Mouse (Mus musculus) heart, embryonic 16.5 days (tissue): ENCODE measurements at regions not wholly inside any gene's neighbourhood (a gene's known extent, or its start where the extent isn't known, plus 50 kb on each side); places are given as distances from the start of the nearest gene placed in this dataset.

Source experiments
- ATAC-seq: fragments of 200-750 bp; cut with Nextera tagmentation; replicated peaks from 2 replicates; pipeline ENCODE4 v1.8.0; 2017; ENCODE audit warnings: moderate number of reproducible peaks; ENCODE audit not compliant: insufficient read depth, low FRiP score; ENCODE audit errors: extremely low read depth
- H3K27ac ChIP-seq: fragments of 300-500 bp; sonication (generic); 2 replicates; pipeline ENCODE4 v1.5.1; 2014; ENCODE audit warnings: mild to moderate bottlenecking, low read length, control low read depth, moderate library complexity
- H3K27me3 ChIP-seq: fragments of 300-500 bp; sonication (generic); 2 replicates; pipeline ENCODE4 v1.6.1; 2014; ENCODE audit warnings: low read length, mixed read lengths; ENCODE audit not compliant: control insufficient read depth, insufficient read depth
- H3K36me3 ChIP-seq: fragments of 300-500 bp; sonication (generic); 2 replicates; pipeline ENCODE4 v1.6.1; 2014; ENCODE audit not compliant: control insufficient read depth, insufficient read depth
- H3K4me1 ChIP-seq: fragments of 300-500 bp; sonication (generic); 2 replicates; pipeline ENCODE4 v1.6.1; 2014; ENCODE audit warnings: low read length, mixed read lengths; ENCODE audit not compliant: control insufficient read depth, insufficient read depth
- H3K4me2 ChIP-seq: fragments of 300-500 bp; sonication (generic); 2 replicates; pipeline ENCODE4 v1.6.1; 2014; ENCODE audit warnings: low read depth, mild to moderate bottlenecking, control low read depth, low read length
- H3K4me3 ChIP-seq: fragments of 300-500 bp; sonication (generic); 2 replicates; pipeline ENCODE4 v1.5.1; 2014; ENCODE audit warnings: mild to moderate bottlenecking, control low read depth, low read length
- H3K9ac ChIP-seq: fragments of 300-500 bp; sonication (generic); 2 replicates; pipeline ENCODE4 v1.6.1; 2014; ENCODE audit warnings: low read length, control low read depth
- H3K9me3 ChIP-seq: fragments of 300-500 bp; sonication (generic); replicated peaks from 2 replicates; pipeline ENCODE4 v1.6.1; 2016; ENCODE audit warnings: low read length; ENCODE audit not compliant: control insufficient read depth
- WGBS: fragments of 180-500 bp; shearing (Covaris S2); extraction: QIAGEN DNeasy Blood & Tissue Kit; methylation state at CpG from one replicate; pipeline ENCODE4 v1.1.7; 2014; 5-methylcytosine and 5-hydroxymethylcytosine counted together

- H3K9ac ChIP-seq = no peak overlapping the region
- WGBS = 65% methylated on average over 5 of the region's 5 CpGs
- no peaks in the 10 kb centered on the region for H3K36me3 ChIP-seq
- H3K9me3 ChIP-seq = no peaks in the 10 kb centered on the region
- H3K4me2 ChIP-seq = no peak overlapping the region
- no peak overlapping the region for H3K4me3 ChIP-seq
- H3K27ac ChIP-seq = peak overlapping the region; percentile 33; the same call in 1 of the 2 replicates
- no peaks in the 10 kb centered on the region for H3K27me3 ChIP-seq
- peaks cover 24% of the 10 kb centered on the region for H3K4me1 ChIP-seq
- no peak for ATAC-seq
Measured at GRCm38 (mm10) chr10:96685991-96686601, 69.3 kb downstream of the Btg1 start.

DNA sequence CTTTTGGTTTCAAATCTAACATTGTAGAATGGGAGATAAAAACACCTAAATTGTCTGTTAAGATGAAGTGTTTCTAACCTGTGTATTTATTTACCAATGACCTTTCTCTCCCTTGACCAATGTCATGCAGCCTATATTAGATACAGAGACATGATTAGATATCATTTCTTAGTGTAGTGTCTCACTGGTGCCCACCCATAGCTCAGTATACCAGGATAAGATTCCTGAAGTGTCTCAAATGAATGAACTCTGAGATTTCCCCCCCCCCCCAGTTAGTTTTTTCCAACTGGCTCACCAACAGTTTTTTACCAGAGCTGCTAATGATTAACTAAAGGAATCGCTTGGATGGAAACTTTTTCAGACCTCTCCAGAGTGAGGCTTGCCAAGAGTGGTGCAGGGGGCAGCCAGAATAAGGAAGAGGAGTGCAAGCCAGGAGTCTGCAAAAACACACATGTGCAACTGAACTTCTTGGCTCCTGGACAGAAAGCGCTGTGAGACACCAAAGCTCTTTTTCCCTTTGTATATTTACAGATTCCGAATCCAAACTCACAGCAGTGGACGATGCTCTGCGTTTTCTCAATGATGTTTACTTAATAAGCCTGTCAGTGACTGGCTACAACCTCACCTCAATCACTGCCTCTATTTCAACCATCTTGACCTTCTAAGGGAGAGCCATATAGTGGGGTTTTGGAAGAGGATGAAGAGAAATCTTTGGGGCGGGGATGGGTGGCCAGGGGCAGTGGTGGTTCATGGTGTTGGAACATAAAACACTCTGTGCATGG is 70.0 kb downstream of the Btg1 start:
- Histone ChIP-seq H3K27me3 (no peaks in the 10 kb centered on the region), H3K9me3 (no peaks in the 10 kb centered on the region), H3K36me3 (no peaks in the 10 kb centered on the region), H3K4me2 (no peak overlapping the region), H3K4me1 (peaks cover 27% of the 10 kb centered on the region), H3K9ac (no peak overlapping the region), H3K27ac (peak overlapping the region; percentile 49), H3K4me3 (no peak overlapping the region)
- WGBS = 45% methylated on average over 6 of the region's 6 CpGs
- no peak; the same call in 1 of the 2 replicates for ATAC-seq

DNA sequence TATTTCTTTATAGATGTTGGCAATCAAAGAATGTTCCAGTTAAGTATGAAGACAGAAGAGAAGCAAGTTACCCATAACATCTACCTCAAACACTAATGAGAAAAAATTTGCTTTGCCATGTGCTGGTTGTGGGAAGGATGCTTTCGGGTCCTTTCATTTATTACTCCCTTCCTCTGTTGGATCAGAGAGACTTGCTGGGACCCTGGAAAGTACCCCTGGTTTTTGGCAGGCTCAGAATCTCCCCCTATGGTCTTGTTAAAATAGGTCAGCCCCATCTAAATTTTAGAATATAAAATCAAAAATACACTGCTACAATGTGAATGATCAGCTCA is 70.6 kb downstream of the Btg1 start:
- H3K36me3 ChIP-seq = no peaks in the 10 kb centered on the region
- H3K4me3 ChIP-seq = no peak overlapping the region
- peaks cover 27% of the 10 kb centered on the region for H3K4me1 ChIP-seq
- peak overlapping the region; percentile 49 for H3K27ac ChIP-seq
- no peak overlapping the region for H3K4me2 ChIP-seq
- no peak overlapping the region for H3K9ac ChIP-seq
- WGBS = 87% methylated on average over 1 of the region's 1 CpGs
- ATAC-seq = no peak
- no peaks in the 10 kb centered on the region for H3K27me3 ChIP-seq
- H3K9me3 ChIP-seq = no peaks in the 10 kb centered on the region

- WGBS = 39% methylated on average over 11 of the region's 11 CpGs
- H3K4me2 ChIP-seq = peak overlapping the region; percentile 10; the same call in 1 of the 2 replicates
Measured at GRCm38 (mm10) chr10:96689976-96690867, 73.4 kb downstream of the Btg1 start.

DNA sequence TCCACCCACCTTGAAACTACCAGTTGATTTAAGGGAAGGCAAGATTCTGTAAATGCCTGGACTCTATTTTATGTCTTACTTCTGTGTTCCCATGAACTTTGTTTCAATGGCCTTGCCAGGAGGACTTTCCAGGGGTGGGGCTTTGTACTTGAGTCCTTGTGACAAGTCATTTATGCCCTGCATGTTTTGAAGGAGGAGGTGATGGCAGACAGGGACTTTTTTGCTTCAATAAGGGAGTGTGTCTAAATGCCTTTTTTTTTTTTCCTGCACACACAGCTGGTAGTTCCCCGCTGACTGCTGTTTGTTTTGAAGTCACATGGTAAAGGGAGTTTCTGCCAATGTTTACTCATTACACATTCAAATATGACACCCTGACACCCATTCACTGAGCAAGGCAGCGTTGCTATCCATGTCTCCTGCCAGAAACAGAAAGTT is 74.1 kb downstream of the Btg1 start:
- Histone ChIP-seq H3K27me3 (no peaks in the 10 kb centered on the region), H3K36me3 (no peaks in the 10 kb centered on the region), H3K4me1 (peaks cover 27% of the 10 kb centered on the region), H3K9me3 (no peaks in the 10 kb centered on the region), H3K4me2 (peak overlapping the region; percentile 10; the same call in 1 of the 2 replicates), H3K4me3 (no peak overlapping the region), H3K9ac (peak overlapping the region; percentile 36; the same call in 1 of the 2 replicates), H3K27ac (peak overlapping the region; percentile 79)
- peak; percentile 8; the same call in 1 of the 2 replicates for ATAC-seq
- 31% methylated on average over 2 of the region's 2 CpGs for WGBS

More at GRCm38 (mm10) chr10:96689976-96690867, 73.4 kb downstream of the Btg1 start:
- no peak for ATAC-seq
- H3K27me3 ChIP-seq = no peaks in the 10 kb centered on the region
- peaks cover 27% of the 10 kb centered on the region for H3K4me1 ChIP-seq
- H3K27ac ChIP-seq = peak overlapping the region; percentile 79
- no peak overlapping the region for H3K4me3 ChIP-seq
- H3K36me3 ChIP-seq = no peaks in the 10 kb centered on the region
- no peaks in the 10 kb centered on the region for H3K9me3 ChIP-seq
- peak overlapping the region; percentile 36; the same call in 1 of the 2 replicates for H3K9ac ChIP-seq

- 78% methylated on average over 6 of the region's 6 CpGs for WGBS
- no peak overlapping the region for H3K9ac ChIP-seq
- H3K4me2 ChIP-seq = no peak overlapping the region
- no peaks in the 10 kb centered on the region for H3K9me3 ChIP-seq
- H3K27me3 ChIP-seq = no peaks in the 10 kb centered on the region
- peak overlapping the region; percentile 35 for H3K27ac ChIP-seq
- H3K36me3 ChIP-seq = no peaks in the 10 kb centered on the region
- H3K4me1 ChIP-seq = peaks cover 27% of the 10 kb centered on the region
- ATAC-seq = no peak
- H3K4me3 ChIP-seq = no peak overlapping the region
Measured at GRCm38 (mm10) chr10:96691319-96691870, 74.6 kb downstream of the Btg1 start.

DNA sequence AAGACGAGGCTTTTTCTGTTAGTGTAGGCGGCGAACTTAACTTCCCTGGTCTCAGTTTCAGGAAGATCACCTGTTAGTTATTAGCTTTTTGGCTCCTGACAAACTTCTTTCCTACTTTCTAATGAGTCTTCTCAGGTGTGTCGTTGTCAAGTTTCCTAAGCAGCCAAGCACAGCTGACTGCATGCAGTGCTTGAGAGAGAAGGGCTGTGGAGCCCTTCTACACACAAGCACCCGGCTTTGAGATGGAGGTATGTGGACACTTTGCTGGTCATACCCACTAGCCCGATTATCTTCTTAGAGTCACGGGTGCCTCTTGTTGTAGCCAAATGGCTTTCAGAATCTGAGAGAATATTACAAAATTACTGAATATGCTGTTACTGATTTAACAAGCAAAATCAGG is 76.0 kb downstream of the Btg1 start:
- WGBS = 79% methylated on average over 7 of the region's 7 CpGs
- H3K9me3 ChIP-seq = no peaks in the 10 kb centered on the region
- H3K36me3 ChIP-seq = no peaks in the 10 kb centered on the region
- H3K27ac ChIP-seq = no peak overlapping the region
- peaks cover 25% of the 10 kb centered on the region for H3K4me1 ChIP-seq
- ATAC-seq = no peak
- no peaks in the 10 kb centered on the region for H3K27me3 ChIP-seq
- no peak overlapping the region for H3K4me3 ChIP-seq
- H3K9ac ChIP-seq = no peak overlapping the region
- no peak overlapping the region for H3K4me2 ChIP-seq

DNA sequence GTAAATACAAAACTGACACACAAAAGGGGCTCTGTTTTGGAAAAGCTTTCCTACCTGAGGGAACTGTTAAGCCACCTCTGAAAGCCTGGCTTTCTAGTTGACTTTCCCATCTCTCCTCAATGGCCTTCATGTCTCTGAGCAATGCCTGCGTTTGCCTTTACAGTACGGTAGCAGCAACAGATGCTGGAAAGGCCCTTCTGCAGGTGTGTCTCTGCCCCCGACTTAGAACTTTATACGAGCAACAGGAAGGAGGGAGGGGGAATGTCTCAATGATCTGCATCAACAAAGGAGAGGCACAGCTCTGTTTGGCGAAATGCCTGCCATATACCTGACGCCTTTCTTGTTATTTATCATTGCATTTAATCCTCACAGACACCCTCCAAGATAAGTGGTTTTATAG is 77.0 kb downstream of the Btg1 start:
- 71% methylated on average over 6 of the region's 6 CpGs for WGBS
- no peaks in the 10 kb centered on the region for H3K27me3 ChIP-seq
- no peak overlapping the region for H3K4me2 ChIP-seq
- H3K36me3 ChIP-seq = no peaks in the 10 kb centered on the region
- H3K9ac ChIP-seq = no peak overlapping the region
- H3K9me3 ChIP-seq = no peaks in the 10 kb centered on the region
- no peak overlapping the region for H3K4me3 ChIP-seq
- H3K27ac ChIP-seq = no peak overlapping the region
- peaks cover 26% of the 10 kb centered on the region for H3K4me1 ChIP-seq
- no peak for ATAC-seq
